Mouse (Mus musculus): ENCODE results near the gene Samd8. TPM values are rescaled to one million over a fixed set of nuclear protein-coding genes. Genes with fewer than 3 reads are reported as not detected.

Gene Samd8
- polyA plus RNA-seq, 1 experiment from 2014 or later, result 12.5 TPM

- ATAC-seq (replicated peaks; ENCODE audit: low FRiP score), result no peak
- no peak for DNase-seq (ENCODE audit: low spot score)
- H3K4me1 ChIP-seq (replicated peaks; ENCODE audit: control insufficient read depth, insufficient read depth, low read length), result peaks cover 15% of the 10 kb centered on the region
- H3K4me3 ChIP-seq (ENCODE audit: low read depth, low read length), result no peak overlapping the region
- H3K9ac ChIP-seq (ENCODE audit: low read length), result no peak overlapping the region
- H3K4me2 ChIP-seq (ENCODE audit: low read depth, low read length, severe bottlenecking), result no peak overlapping the region
- H3K36me3 ChIP-seq (ENCODE audit: control insufficient read depth, insufficient read depth, low read length), result no peaks in the 10 kb centered on the region
- 94% methylated on average over 6 of the region's 6 CpGs for WGBS
- H3K27ac ChIP-seq (ENCODE audit: low read depth, low read length), result no peak overlapping the region
- no peaks in the 10 kb centered on the region for H3K27me3 ChIP-seq (ENCODE audit: control insufficient read depth, insufficient read depth, low read length)
- no peaks in the 10 kb centered on the region for H3K9me3 ChIP-seq (ENCODE audit: control insufficient read depth, low read length)
Observed at GRCm38 (mm10) chr14:21766398-21766958, 16.1 kb downstream of the Samd8 start.

- no peak overlapping the region for H3K4me2 ChIP-seq (ENCODE audit: low read depth, low read length, severe bottlenecking)
- no peaks in the 10 kb centered on the region for H3K27me3 ChIP-seq (ENCODE audit: control insufficient read depth, insufficient read depth, low read length)
- 75% methylated on average over 11 of the region's 11 CpGs for WGBS
- H3K4me3 ChIP-seq (ENCODE audit: low read depth, low read length), result no peak overlapping the region
- H3K36me3 ChIP-seq (ENCODE audit: control insufficient read depth, insufficient read depth, low read length), result no peaks in the 10 kb centered on the region
- H3K9me3 ChIP-seq (ENCODE audit: control insufficient read depth, low read length), result no peaks in the 10 kb centered on the region
- ATAC-seq (replicated peaks; ENCODE audit: low FRiP score) (no peak), DNase-seq (ENCODE audit: low spot score) (no peak)
- peaks cover 15% of the 10 kb centered on the region for H3K4me1 ChIP-seq (replicated peaks; ENCODE audit: control insufficient read depth, insufficient read depth, low read length)
- no peak overlapping the region for H3K9ac ChIP-seq (ENCODE audit: low read length)
- no peak overlapping the region for H3K27ac ChIP-seq (ENCODE audit: low read depth, low read length)
Observed at GRCm38 (mm10) chr14:21772506-21773281, 22.4 kb downstream of the Samd8 start.

- no peak overlapping the region for H3K9ac ChIP-seq (ENCODE audit: low read length)
- WGBS, result 75% methylated on average over 2 of the region's 2 CpGs
- no peaks in the 10 kb centered on the region for H3K36me3 ChIP-seq (ENCODE audit: control insufficient read depth, insufficient read depth, low read length)
- H3K4me3 ChIP-seq (ENCODE audit: low read depth, low read length), result no peak overlapping the region
- no peaks in the 10 kb centered on the region for H3K9me3 ChIP-seq (ENCODE audit: control insufficient read depth, low read length)
- no peak overlapping the region for H3K27ac ChIP-seq (ENCODE audit: low read depth, low read length)
- DNase-seq (ENCODE audit: low spot score), result no peak
- peaks cover 6% of the 10 kb centered on the region for H3K4me1 ChIP-seq (replicated peaks; ENCODE audit: control insufficient read depth, insufficient read depth, low read length)
- H3K4me2 ChIP-seq (ENCODE audit: low read depth, low read length, severe bottlenecking), result no peak overlapping the region
- ATAC-seq (replicated peaks; ENCODE audit: low FRiP score), result no peak
- H3K27me3 ChIP-seq (ENCODE audit: control insufficient read depth, insufficient read depth, low read length), result no peaks in the 10 kb centered on the region
Observed at GRCm38 (mm10) chr14:21773946-21774345, 23.6 kb downstream of the Samd8 start.

GRCm38 (mm10) chr14:21776201-21776600, 25.9 kb downstream of the Samd8 start:
- ATAC-seq (replicated peaks; ENCODE audit: low FRiP score) (no peak), DNase-seq (ENCODE audit: low spot score) (no peak)
- Histone ChIP-seq H3K4me1 (replicated peaks; ENCODE audit: control insufficient read depth, insufficient read depth, low read length) (no peaks in the 10 kb centered on the region), H3K27ac (ENCODE audit: low read depth, low read length) (no peak overlapping the region), H3K9ac (ENCODE audit: low read length) (no peak overlapping the region), H3K4me2 (ENCODE audit: low read depth, low read length, severe bottlenecking) (no peak overlapping the region), H3K9me3 (ENCODE audit: control insufficient read depth, low read length) (no peaks in the 10 kb centered on the region), H3K27me3 (ENCODE audit: control insufficient read depth, insufficient read depth, low read length) (no peaks in the 10 kb centered on the region), H3K36me3 (ENCODE audit: control insufficient read depth, insufficient read depth, low read length) (no peaks in the 10 kb centered on the region), H3K4me3 (ENCODE audit: low read depth, low read length) (no peak overlapping the region)
- 91% methylated on average over 4 of the region's 4 CpGs for WGBS

GRCm38 (mm10) chr14:21786500-21786899, 36.2 kb downstream of the Samd8 start:
- Histone ChIP-seq H3K4me1 (replicated peaks; ENCODE audit: control insufficient read depth, insufficient read depth, low read length) (no peaks in the 10 kb centered on the region), H3K9me3 (ENCODE audit: control insufficient read depth, low read length) (no peaks in the 10 kb centered on the region), H3K27ac (ENCODE audit: low read depth, low read length) (no peak overlapping the region), H3K27me3 (ENCODE audit: control insufficient read depth, insufficient read depth, low read length) (no peaks in the 10 kb centered on the region), H3K36me3 (ENCODE audit: control insufficient read depth, insufficient read depth, low read length) (no peaks in the 10 kb centered on the region), H3K9ac (ENCODE audit: low read length) (no peak overlapping the region), H3K4me3 (ENCODE audit: low read depth, low read length) (no peak overlapping the region), H3K4me2 (ENCODE audit: low read depth, low read length, severe bottlenecking) (no peak overlapping the region)
- ATAC-seq (replicated peaks; ENCODE audit: low FRiP score), result no peak
- 76% methylated on average over 4 of the region's 4 CpGs for WGBS
- no peak for DNase-seq (ENCODE audit: low spot score)

GRCm38 (mm10) chr14:21787374-21787773, 37.0 kb downstream of the Samd8 start:
- no peaks in the 10 kb centered on the region for H3K9me3 ChIP-seq (ENCODE audit: control insufficient read depth, low read length)
- no peaks in the 10 kb centered on the region for H3K4me1 ChIP-seq (replicated peaks; ENCODE audit: control insufficient read depth, insufficient read depth, low read length)
- no peaks in the 10 kb centered on the region for H3K36me3 ChIP-seq (ENCODE audit: control insufficient read depth, insufficient read depth, low read length)
- no peak overlapping the region for H3K9ac ChIP-seq (ENCODE audit: low read length)
- no peak overlapping the region for H3K27ac ChIP-seq (ENCODE audit: low read depth, low read length)
- ATAC-seq (replicated peaks; ENCODE audit: low FRiP score) (no peak), DNase-seq (ENCODE audit: low spot score) (no peak)
- no peak overlapping the region for H3K4me2 ChIP-seq (ENCODE audit: low read depth, low read length, severe bottlenecking)
- 81% methylated on average over 3 of the region's 3 CpGs for WGBS
- no peaks in the 10 kb centered on the region for H3K27me3 ChIP-seq (ENCODE audit: control insufficient read depth, insufficient read depth, low read length)
- no peak overlapping the region for H3K4me3 ChIP-seq (ENCODE audit: low read depth, low read length)

GRCm38 (mm10) chr14:21788121-21788520, 37.8 kb downstream of the Samd8 start:
- ATAC-seq (replicated peaks; ENCODE audit: low FRiP score) (no peak), DNase-seq (ENCODE audit: low spot score) (no peak)
- Histone ChIP-seq H3K4me1 (replicated peaks; ENCODE audit: control insufficient read depth, insufficient read depth, low read length) (no peaks in the 10 kb centered on the region), H3K9me3 (ENCODE audit: control insufficient read depth, low read length) (no peaks in the 10 kb centered on the region), H3K27me3 (ENCODE audit: control insufficient read depth, insufficient read depth, low read length) (no peaks in the 10 kb centered on the region), H3K4me3 (ENCODE audit: low read depth, low read length) (no peak overlapping the region), H3K27ac (ENCODE audit: low read depth, low read length) (no peak overlapping the region), H3K9ac (ENCODE audit: low read length) (no peak overlapping the region), H3K4me2 (ENCODE audit: low read depth, low read length, severe bottlenecking) (no peak overlapping the region), H3K36me3 (ENCODE audit: control insufficient read depth, insufficient read depth, low read length) (no peaks in the 10 kb centered on the region)
- 93% methylated on average over 5 of the region's 5 CpGs for WGBS

GRCm38 (mm10) chr14:21790585-21791251, 40.4 kb downstream of the Samd8 start:
- Histone ChIP-seq H3K27me3 (ENCODE audit: control insufficient read depth, insufficient read depth, low read length) (no peaks in the 10 kb centered on the region), H3K27ac (ENCODE audit: low read depth, low read length) (no peak overlapping the region), H3K4me1 (replicated peaks; ENCODE audit: control insufficient read depth, insufficient read depth, low read length) (no peaks in the 10 kb centered on the region), H3K4me3 (ENCODE audit: low read depth, low read length) (no peak overlapping the region), H3K9ac (ENCODE audit: low read length) (no peak overlapping the region), H3K4me2 (ENCODE audit: low read depth, low read length, severe bottlenecking) (no peak overlapping the region), H3K36me3 (ENCODE audit: control insufficient read depth, insufficient read depth, low read length) (peaks cover 4% of the 10 kb centered on the region; the same call in 1 of the 2 replicates), H3K9me3 (ENCODE audit: control insufficient read depth, low read length) (no peaks in the 10 kb centered on the region)
- DNase-seq (ENCODE audit: low spot score), result no peak
- no peak for ATAC-seq (replicated peaks; ENCODE audit: low FRiP score)
- 88% methylated on average over 9 of the region's 9 CpGs for WGBS

Data from forebrain, embryonic 11.5 days (tissue).